Mouse (Mus musculus): Measurements from ENCODE around the gene Defa22. TPM values are rescaled to one million over a fixed set of nuclear protein-coding genes. Genes with fewer than 3 reads are reported as not detected.
"Not testable (repeated sequence)": the region's sequence is repeated elsewhere in the genome, so short reads cannot be mapped to it uniquely, and the experiment has no call there.

Defa22 gene
- polyA plus RNA-seq (2014; fragmentation: Nextera tagmentation; extraction: Ambion mirVana) = not detected in 2 replicates

DNA sequence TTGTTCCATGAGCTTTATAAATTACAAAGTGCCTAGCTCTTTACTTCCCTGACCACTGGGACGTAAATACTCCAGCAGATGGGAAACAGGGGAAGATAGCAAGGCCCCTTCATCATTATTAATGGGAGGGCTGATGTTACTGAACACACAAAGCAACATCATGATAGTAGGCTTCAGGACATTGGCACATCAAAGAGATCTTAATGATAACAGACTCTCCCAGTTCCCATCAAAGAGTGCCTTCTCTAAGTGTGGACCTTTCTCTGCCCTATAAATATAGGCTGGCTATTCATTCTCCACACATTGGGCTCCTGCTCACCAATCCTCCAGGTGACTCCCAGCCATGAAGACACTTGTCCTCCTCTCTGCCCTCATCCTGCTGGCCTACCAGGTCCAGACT, at the start of gene Defa22:
Gene Defa22, plus strand, starts transcription at position 301 of the 400 bp plus-strand sequence.
- H3K9ac ChIP-seq; H3K4me2 ChIP-seq; DNase-seq; H3K27me3 ChIP-seq (ENCODE audit: insufficient read depth, low read length); H3K4me1 ChIP-seq (ENCODE audit: insufficient read depth); H3K36me3 ChIP-seq (ENCODE audit: insufficient read depth); ATAC-seq (ENCODE audit: insufficient read depth); H3K4me3 ChIP-seq (ENCODE audit: low read depth, low read length); H3K9me3 ChIP-seq (ENCODE audit: low read depth, low read length); H3K27ac ChIP-seq (ENCODE audit: low read depth): not testable (repeated sequence)
- WGBS = no CpG with 5 or more reads among the region's 1 CpGs

DNA sequence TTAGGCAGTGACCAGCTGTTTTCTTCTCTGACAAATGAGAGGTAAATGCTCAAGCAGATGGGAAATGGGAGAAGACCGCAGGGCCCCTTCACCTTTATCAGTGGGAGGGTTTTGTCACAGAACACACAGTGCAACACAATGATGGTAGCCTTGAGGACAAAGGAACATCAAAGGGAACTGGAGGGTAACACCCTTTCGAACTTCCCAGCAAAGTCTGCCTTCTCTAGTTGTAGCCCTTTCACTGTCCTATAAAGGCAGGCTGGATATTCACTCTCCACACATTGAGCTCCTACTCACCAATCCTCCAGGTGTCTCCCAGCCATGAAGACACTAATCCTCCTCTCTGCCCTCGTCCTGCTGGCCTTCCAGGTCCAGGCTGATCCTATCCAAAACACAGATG, 27.7 kb upstream of the Defa22 start, which contains the start of gene Defa30:
Gene Defa30, plus strand, starts transcription at position 301 of the 400 bp plus-strand sequence.
- H3K4me2 ChIP-seq; H3K4me3 ChIP-seq (ENCODE audit: low read depth, low read length); H3K4me1 ChIP-seq (ENCODE audit: insufficient read depth); H3K9ac ChIP-seq; H3K36me3 ChIP-seq (ENCODE audit: insufficient read depth); ATAC-seq (ENCODE audit: insufficient read depth); H3K27ac ChIP-seq (ENCODE audit: low read depth); H3K9me3 ChIP-seq (ENCODE audit: low read depth, low read length); H3K27me3 ChIP-seq (ENCODE audit: insufficient read depth, low read length); DNase-seq: not testable (repeated sequence)
- 50% methylated on average over 3 of the region's 3 CpGs for WGBS

DNA sequence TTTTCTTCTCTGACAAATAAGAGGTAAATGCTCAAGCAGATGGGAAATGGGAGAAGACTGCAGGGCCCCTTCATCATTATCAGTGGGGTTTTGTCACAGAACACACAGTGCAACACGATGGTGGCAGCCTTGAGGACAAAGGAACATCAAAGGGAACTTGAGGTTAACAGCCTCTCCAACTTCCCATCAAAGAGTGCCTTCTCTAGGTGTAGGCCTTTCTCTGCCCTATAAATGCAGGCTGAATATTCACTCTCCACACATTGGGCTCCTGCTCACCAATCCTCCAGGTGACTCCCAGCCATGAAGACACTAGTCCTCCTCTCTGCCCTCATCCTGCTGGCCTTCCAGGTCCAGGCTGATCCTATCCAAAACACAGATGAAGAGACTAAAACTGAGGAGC, 29.2 kb downstream of the Defa22 start, which contains the start of gene Defa31:
Gene Defa31, plus strand, starts transcription at position 301 of the 400 bp plus-strand sequence.
- not testable (repeated sequence) for DNase-seq; H3K4me3 ChIP-seq (ENCODE audit: low read depth, low read length); H3K9me3 ChIP-seq (ENCODE audit: low read depth, low read length); H3K36me3 ChIP-seq (ENCODE audit: insufficient read depth); H3K27ac ChIP-seq (ENCODE audit: low read depth); H3K4me1 ChIP-seq (ENCODE audit: insufficient read depth); ATAC-seq (ENCODE audit: insufficient read depth); H3K4me2 ChIP-seq; H3K9ac ChIP-seq; H3K27me3 ChIP-seq (ENCODE audit: insufficient read depth, low read length)
- no CpG with 5 or more reads among the region's 1 CpGs for WGBS

- not testable (repeated sequence) for H3K4me1 ChIP-seq (ENCODE audit: insufficient read depth); DNase-seq; H3K27me3 ChIP-seq (ENCODE audit: insufficient read depth, low read length); H3K9me3 ChIP-seq (ENCODE audit: low read depth, low read length); H3K36me3 ChIP-seq (ENCODE audit: insufficient read depth); H3K9ac ChIP-seq; ATAC-seq (ENCODE audit: insufficient read depth); H3K4me2 ChIP-seq; H3K27ac ChIP-seq (ENCODE audit: low read depth); H3K4me3 ChIP-seq (ENCODE audit: low read depth, low read length)
- no CpG with 5 or more reads among the region's 1 CpGs for WGBS
Measured at GRCm38 (mm10) chr8:21201261-21201660, 39.2 kb downstream of the Defa22 start, which contains the start of gene Gm15293. Gm15293 (plus strand) TSS chr8:21201561.

Other genes with a start within 250 kb of the Defa22 start
- not detected in 2 replicates for gene Gm6040, start 240.2 kb upstream of the Defa22 start, polyA plus RNA-seq (2014; fragmentation: Nextera tagmentation; extraction: Ambion mirVana)
- not detected in 2 replicates for gene AY761185, start 217.6 kb upstream of the Defa22 start, polyA plus RNA-seq (2014; fragmentation: Nextera tagmentation; extraction: Ambion mirVana)
- not detected in 2 replicates for gene Defa21, start 136.7 kb upstream of the Defa22 start, polyA plus RNA-seq (2014; fragmentation: Nextera tagmentation; extraction: Ambion mirVana)
- gene Defa23, start 107.2 kb upstream of the Defa22 start, polyA plus RNA-seq (2014; fragmentation: Nextera tagmentation; extraction: Ambion mirVana) = not detected in 2 replicates
- not detected in 2 replicates for gene Defa35, start 97.2 kb upstream of the Defa22 start, polyA plus RNA-seq (2014; fragmentation: Nextera tagmentation; extraction: Ambion mirVana)
- not detected in 2 replicates for gene Defa25, start 77.8 kb upstream of the Defa22 start, polyA plus RNA-seq (2014; fragmentation: Nextera tagmentation; extraction: Ambion mirVana)
- gene Gm14851, start 66.2 kb upstream of the Defa22 start, polyA plus RNA-seq (2014; fragmentation: Nextera tagmentation; extraction: Ambion mirVana) = not detected in 2 replicates
- gene Defa30, start 27.6 kb upstream of the Defa22 start, polyA plus RNA-seq (2014; fragmentation: Nextera tagmentation; extraction: Ambion mirVana) = not detected in 2 replicates
- not detected in 2 replicates for gene Defa31, start 29.3 kb downstream of the Defa22 start, polyA plus RNA-seq (2014; fragmentation: Nextera tagmentation; extraction: Ambion mirVana)
- gene Gm15293, start 39.3 kb downstream of the Defa22 start, polyA plus RNA-seq (2014; fragmentation: Nextera tagmentation; extraction: Ambion mirVana) = not detected in 2 replicates
- gene Gm15292, start 87.5 kb downstream of the Defa22 start, polyA plus RNA-seq (2014; fragmentation: Nextera tagmentation; extraction: Ambion mirVana) = not detected in 2 replicates
- gene Defa27, start 153.3 kb downstream of the Defa22 start, polyA plus RNA-seq (2014; fragmentation: Nextera tagmentation; extraction: Ambion mirVana) = not detected in 2 replicates
- gene Defa29, start 164.7 kb downstream of the Defa22 start, polyA plus RNA-seq (2014; fragmentation: Nextera tagmentation; extraction: Ambion mirVana) = not detected in 2 replicates
- gene Defa2, start 216.2 kb downstream of the Defa22 start, polyA plus RNA-seq (2014; fragmentation: Nextera tagmentation; extraction: Ambion mirVana) = not detected in 2 replicates
- not detected in 2 replicates for gene Defa33, start 229.5 kb downstream of the Defa22 start, polyA plus RNA-seq (2014; fragmentation: Nextera tagmentation; extraction: Ambion mirVana)

Data from lung, embryonic 14.5 days (tissue).